Mouse (Mus musculus) Patski (cell line): ENCODE results near the gene Nek11. TPM values are rescaled to one million over a fixed set of nuclear protein-coding genes. Genes with fewer than 3 reads are reported as not detected.
A peak's percentile ranks its signal among the peaks of the same experiment; 100 is the strongest.

Experiments used
- ATAC-seq: fragments of 100-300 bp; one replicate; pipeline ENCODE4 v1.8.0; 2021
- CTCF ChIA-PET: fragments of 350-600 bp; sonication (Branson Sonifier 250); formaldehyde crosslinking; loops from one replicate; lab custom pipeline; 2022; ENCODE audit warnings: inconsistent platforms; lab: Charles Lee
- POLR2A ChIA-PET: fragments of 350-600 bp; sonication (Branson Sonifier 250); formaldehyde crosslinking; loops from one replicate; lab custom pipeline; 2022; ENCODE audit warnings: antibody characterized with exemption, inconsistent platforms; lab: Charles Lee
- DNase-seq: peaks from one replicate; pipeline ENCODE4 v3.0.0-alpha.2; 2011; ENCODE audit warnings: low read depth, low spot score
- H3K27me3 ChIP-seq: fragments of 371-371 bp; one replicate; pipeline ENCODE4 v1.5.1; 2021
- CTCF ChIP-seq: fragments of 100-300 bp; IDR thresholded peaks from one replicate; pipeline ENCODE4 v1.5.1; 2021
- in situ Hi-C: fragments of 300-500 bp; cut with MboI; formaldehyde crosslinking; loops from 3 replicates; pipeline ENCODE4 v1.11.1; 2018; ENCODE audit warnings: low pct_unique_long_range_greater_than_20kb, mixed read lengths
- polyA plus RNA-seq: library from polyadenylated mRNA; unstranded; gene quantifications from one replicate; pipeline ENCODE4 v1.2.3, GENCODE M21; 2021

Nek11 gene
- polyA plus RNA-seq, 1 experiment from 2014 or later, result 0.74 TPM

GRCm38 (mm10) chr9:105321856-105322255, 73.5 kb downstream of the Nek11 start:
- in situ Hi-C loops, result no loop called here
- DNase-seq (no peak), ATAC-seq (no peak)
- CTCF ChIA-PET, result no interaction called here
- H3K27me3 ChIP-seq, result no peaks in the 10 kb centered on the region
- POLR2A ChIA-PET, result no interaction called here
- TF ChIP-seq CTCF, result no peak

GRCm38 (mm10) chr9:105313250-105313649, 82.1 kb downstream of the Nek11 start:
- in situ Hi-C loops, result no loop called here
- POLR2A ChIA-PET, result no interaction called here
- DNase-seq, result no peak
- no peak for ATAC-seq
- TF ChIP-seq CTCF, result no peak
- CTCF ChIA-PET, result no interaction called here
- no peaks in the 10 kb centered on the region for H3K27me3 ChIP-seq

DNA sequence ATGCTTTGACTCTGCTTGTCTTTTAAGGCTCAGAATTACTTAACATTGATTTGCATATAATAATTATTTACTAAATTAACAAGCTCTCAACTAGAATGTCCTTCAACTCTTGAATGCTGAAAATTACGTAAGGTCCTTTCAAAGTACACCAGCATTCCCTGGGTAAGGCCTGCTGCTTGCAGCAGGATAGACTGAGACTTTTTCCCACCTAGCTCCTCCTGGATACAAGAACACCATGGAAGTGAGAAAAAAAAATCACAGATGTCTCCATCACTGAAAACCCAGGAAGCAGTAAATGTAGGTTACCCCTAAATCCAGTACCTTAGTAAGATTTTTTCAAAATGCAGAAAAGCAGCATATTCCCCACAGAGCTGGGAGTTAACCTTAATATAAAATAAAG, 82.6 kb downstream of the Nek11 start:
- no peak for ATAC-seq
- TF ChIP-seq CTCF, result no peak
- no peaks in the 10 kb centered on the region for H3K27me3 ChIP-seq
- ChIA-PET CTCF (interaction anchor here (1.2 kb wide), 1 partner anchor 12 kb away, joined by 3 read pairs; no protein-coding TSS in a partner anchor), POLR2A (no interaction called here)
- no peak for DNase-seq
- in situ Hi-C loops, result no loop called here

DNA sequence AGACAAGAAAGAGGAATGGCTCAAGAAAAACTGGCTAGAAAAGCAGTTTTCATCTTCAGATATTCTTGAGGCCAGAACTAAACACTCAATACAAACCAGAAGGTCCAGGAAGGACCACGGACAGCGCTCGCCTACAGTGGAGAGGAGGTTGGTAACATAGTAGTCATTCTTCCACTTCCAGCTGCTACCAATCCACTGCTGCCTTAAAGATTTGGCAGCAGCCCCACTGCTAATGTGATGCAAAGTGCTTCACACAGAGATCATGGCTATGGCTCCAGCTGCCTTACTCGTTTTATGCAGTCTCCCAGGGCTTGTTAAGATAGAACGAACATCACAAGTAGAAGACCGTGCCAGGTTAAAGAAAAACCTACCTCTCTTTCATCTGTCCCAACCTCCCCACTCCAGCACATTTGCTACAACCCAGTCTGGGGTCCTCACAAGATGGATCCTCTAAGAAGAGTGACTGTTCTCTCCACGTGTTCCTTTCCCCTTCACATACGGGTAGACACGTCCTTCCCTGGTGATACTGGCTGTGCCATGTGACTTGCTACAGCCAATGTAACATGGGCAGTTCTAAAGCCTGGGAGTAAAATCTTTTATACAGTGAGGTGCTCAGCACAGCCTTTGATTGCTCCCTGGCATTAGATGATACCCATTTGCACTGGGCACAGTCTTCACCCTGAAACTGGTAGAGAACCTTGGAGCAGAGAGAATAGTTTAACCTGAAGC, 85.6 kb downstream of the Nek11 start:
- no peak for ATAC-seq
- no peak for DNase-seq
- no peaks in the 10 kb centered on the region for H3K27me3 ChIP-seq
- in situ Hi-C loops, result no loop called here
- TF ChIP-seq CTCF, result no peak
- ChIA-PET POLR2A (no interaction called here), CTCF (no interaction called here)

- ATAC-seq, result no peak
- POLR2A ChIA-PET, result no interaction called here
- in situ Hi-C loops, result no loop called here
These were observed 89.3 kb downstream of the Nek11 start for GRCm38 (mm10) chr9:105306042-105306441.

DNA sequence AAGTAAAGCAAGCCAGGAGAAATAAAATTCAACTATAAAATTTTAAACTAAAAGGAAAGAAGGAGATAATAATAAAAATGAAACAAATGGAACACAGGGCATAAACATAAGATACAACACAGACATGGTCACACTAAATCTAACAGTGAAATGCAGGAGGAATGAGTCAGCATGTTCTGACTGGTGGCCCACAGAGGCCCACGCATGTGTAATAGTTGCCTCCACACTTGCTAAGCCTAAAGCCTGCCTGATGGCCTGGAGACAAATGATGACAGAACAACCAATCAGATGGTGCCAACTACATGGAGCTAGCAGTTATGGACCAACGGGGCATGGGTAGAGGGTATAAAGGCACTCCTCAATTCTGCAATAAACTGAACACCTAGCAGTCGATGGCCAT, 93.1 kb downstream of the Nek11 start:
- ATAC-seq (peak; percentile 26), DNase-seq (peak; percentile 7)
- in situ Hi-C loops, result no loop called here
- ChIA-PET CTCF (no interaction called here), POLR2A (no interaction called here)
- no peaks in the 10 kb centered on the region for H3K27me3 ChIP-seq
- TF ChIP-seq CTCF, result no peak

More at GRCm38 (mm10) chr9:105306042-105306441, 89.3 kb downstream of the Nek11 start:
- CTCF ChIA-PET, result no interaction called here
- H3K27me3 ChIP-seq, result no peaks in the 10 kb centered on the region
- no peak for DNase-seq
- TF ChIP-seq CTCF, result no peak

- no peak for ATAC-seq
- no peak for TF ChIP-seq CTCF
- in situ Hi-C loops, result no loop called here
- no peak for DNase-seq
- ChIA-PET POLR2A (no interaction called here), CTCF (interaction anchor here (0.6 to 0.9 kb wide), 3 partner anchors 11 to 852 kb away, joined by 3 read pairs; no protein-coding TSS in a partner anchor)
- H3K27me3 ChIP-seq, result no peaks in the 10 kb centered on the region
These were observed 93.9 kb downstream of the Nek11 start for GRCm38 (mm10) chr9:105301396-105301795.

DNA sequence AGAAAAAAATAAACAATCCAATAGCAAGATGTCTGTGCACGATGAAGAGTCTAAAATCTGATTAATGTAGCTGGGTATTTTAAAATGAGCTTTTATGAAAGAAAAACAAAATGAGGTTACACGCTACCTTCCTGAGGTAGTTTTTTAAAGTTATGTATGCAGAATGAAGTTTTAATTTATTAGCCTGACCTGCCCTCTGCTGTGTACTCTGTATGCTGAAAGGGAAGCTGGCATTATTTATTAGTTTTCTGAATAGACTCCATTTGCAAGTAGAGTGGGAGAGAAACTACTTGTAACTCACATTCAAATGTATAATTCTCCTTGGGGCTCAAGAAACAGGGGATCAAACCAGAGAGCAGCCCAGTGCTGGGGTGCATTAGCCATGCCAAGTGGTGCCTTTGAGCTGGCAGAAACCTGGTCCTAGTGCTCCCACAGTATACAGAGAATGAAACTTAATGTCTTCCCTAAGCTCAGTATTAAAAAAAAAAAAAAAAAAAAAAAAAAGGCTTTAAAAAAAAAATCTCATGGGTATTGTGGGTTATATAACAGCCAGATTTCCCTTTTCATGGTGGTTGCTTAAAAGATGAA, 94.5 kb downstream of the Nek11 start:
- TF ChIP-seq CTCF, result no peak
- no peaks in the 10 kb centered on the region for H3K27me3 ChIP-seq
- ChIA-PET CTCF (interaction anchor here (0.8 to 0.9 kb wide), 2 partner anchors 11 to 15 kb away, joined by 3 read pairs; no protein-coding TSS in a partner anchor), POLR2A (interaction anchor here (0.5 kb wide), 1 partner anchor 215 kb away, joined by 4 read pairs; no protein-coding TSS in a partner anchor)
- ATAC-seq (no peak), DNase-seq (no peak)
- in situ Hi-C loops, result no loop called here

- H3K27me3 ChIP-seq, result no peaks in the 10 kb centered on the region
- ATAC-seq (no peak), DNase-seq (no peak)
- ChIA-PET CTCF (no interaction called here), POLR2A (no interaction called here)
- in situ Hi-C loops, result no loop called here
- TF ChIP-seq CTCF, result no peak
These were observed 110.7 kb downstream of the Nek11 start for GRCm38 (mm10) chr9:105284670-105285069.

- in situ Hi-C loops, result no loop called here
- DNase-seq (no peak), ATAC-seq (no peak)
- POLR2A ChIA-PET, result no interaction called here
- no peaks in the 10 kb centered on the region for H3K27me3 ChIP-seq
- CTCF ChIA-PET, result no interaction called here
- TF ChIP-seq CTCF, result peak; percentile 51
These were observed 112.6 kb downstream of the Nek11 start for GRCm38 (mm10) chr9:105282725-105283124.

DNA sequence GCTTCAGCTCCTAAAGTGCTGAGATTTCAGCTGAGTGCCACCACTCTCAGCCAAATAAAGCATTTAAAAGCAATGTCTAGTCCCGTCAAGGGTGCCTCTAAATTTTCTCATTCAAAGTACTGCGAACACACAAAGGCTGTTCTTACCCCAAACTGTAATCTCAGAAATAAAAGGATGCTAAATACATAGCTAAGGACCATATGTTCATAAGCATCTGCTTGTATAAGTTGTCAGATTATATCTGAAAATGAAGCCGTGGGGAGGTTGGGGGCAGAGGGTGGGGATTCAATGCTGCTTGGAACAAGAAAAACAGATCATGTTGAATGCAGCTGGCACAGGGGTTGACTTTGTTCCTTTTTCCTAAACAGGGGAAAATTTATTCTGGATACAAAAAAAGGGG, 120.4 kb downstream of the Nek11 start:
- ATAC-seq, result no peak
- in situ Hi-C loops, result no loop called here

More for the DNA sequence above, 120.4 kb downstream of the Nek11 start:
- no peak for TF ChIP-seq CTCF
- ChIA-PET POLR2A (no interaction called here), CTCF (no interaction called here)
- DNase-seq, result no peak
- H3K27me3 ChIP-seq, result no peaks in the 10 kb centered on the region
